ENCODE assay signal across 21 mouse cellular contexts in genomic region chr14:120172844-120173243, GRCm38 (mm10).
DNase-seq lines count a peak whose midpoint lies in the region; ATAC-seq and TF ChIP-seq lines count a peak whose summit lies in the region.
"Had no signal": no experiment of that assay in that cellular context is flagged by ENCODE, and none has a peak within 500 bp of the region (broad histone marks: within the 10 kb centered on the region; RNA-seq: fewer than 3 reads in every experiment).

No protein-coding gene starts in this region.

- TF ChIP-seq POLR2A in limb, embryonic 14.5 days (IDR thresholded peaks at IDR 0.05; ENCODE audit: borderline replicate concordance, extremely low read depth, insufficient read depth, insufficient read length) = no peak

- H3K27me3 ChIP-seq in heart, embryonic 10.5 days (ENCODE audit: insufficient read depth, poor library complexity, severe bottlenecking) = no peaks in the 10 kb centered on the region
- H3K27me3 ChIP-seq in limb, embryonic 14.5 days (ENCODE audit: control insufficient read depth, insufficient read depth, low read length) = no peaks in the 10 kb centered on the region
- H3K27me3 ChIP-seq: hindbrain, embryonic 12.5 days had no signal

- ATAC-seq in limb, embryonic 14.5 days (ENCODE audit: low FRiP score, low read depth) = no peak; the same call in 1 of the 2 replicates
- ATAC-seq: forebrain, embryonic 14.5 days; hindbrain, embryonic 16.5 days; inflammation-experienced regulatory T-cells, adult 6 months; intestine, postnatal 0 days had no signal

- DNase-seq in heart, adult 11 months = peak; percentile 59
- DNase-seq in heart, embryonic 10.5 days (ENCODE audit: low spot score) = no peak
- peak; percentile 27 for DNase-seq in NIH3T3 (ENCODE audit: low read depth)
- peak; percentile 78 for DNase-seq in brain, adult 2 months (ENCODE audit: low read depth, low spot score)
- DNase-seq in limb, embryonic 14.5 days (ENCODE audit: low spot score) = peak; percentile 77
- no peak for DNase-seq in liver
- DNase-seq in lung, postnatal 4 days = no peak
- DNase-seq: adrenal gland, postnatal 10 days; cerebellum, adult 11-12 months; cerebellum, postnatal 10 days; gastrocnemius, adult 2 months; gastrocnemius, postnatal 25 days; heart, postnatal 10 days; heart, postnatal 4 days had no signal

- H3K36me3 ChIP-seq in heart, embryonic 10.5 days = no peaks in the 10 kb centered on the region
- H3K36me3 ChIP-seq in limb, embryonic 14.5 days (ENCODE audit: control insufficient read depth, insufficient read depth, low read length) = no peaks in the 10 kb centered on the region
- H3K36me3 ChIP-seq: forebrain, embryonic 10.5 days; hindbrain, embryonic 12.5 days had no signal

- H3K4me2 ChIP-seq in limb, embryonic 14.5 days (replicated peaks; ENCODE audit: low read depth, low read length, severe bottlenecking) = no peak overlapping the region
- H3K4me2 ChIP-seq: hindbrain, embryonic 12.5 days had no signal

- no peak overlapping the region for H3K9ac ChIP-seq in limb, embryonic 14.5 days (ENCODE audit: low read depth, low read length, severe bottlenecking)
- H3K9ac ChIP-seq: hindbrain, embryonic 12.5 days had no signal

- H3K4me3 ChIP-seq in heart, embryonic 10.5 days = no peak overlapping the region
- H3K4me3 ChIP-seq in limb, embryonic 14.5 days (replicated peaks; ENCODE audit: low read length) = no peak overlapping the region
- H3K4me3 ChIP-seq: erythroblast, embryonic 14.5 days; forebrain, embryonic 10.5 days; gastrocnemius, adult 2 months; hindbrain, embryonic 12.5 days had no signal

- H3K27ac ChIP-seq in heart, embryonic 10.5 days = no peak overlapping the region
- H3K27ac ChIP-seq in limb, embryonic 14.5 days (replicated peaks; ENCODE audit: low read depth, low read length) = no peak overlapping the region
- H3K27ac ChIP-seq: forebrain, embryonic 10.5 days; gastrocnemius, adult 2 months; hindbrain, embryonic 12.5 days had no signal

- WGBS in heart, embryonic 10.5 days = 86% methylated on average over 8 of the region's 8 CpGs
- 45% methylated on average over 8 of the region's 8 CpGs for WGBS in limb, embryonic 14.5 days

- H3K9me3 ChIP-seq in heart, embryonic 10.5 days = no peaks in the 10 kb centered on the region
- H3K9me3 ChIP-seq in limb, embryonic 14.5 days (ENCODE audit: control insufficient read depth, low read length) = no peaks in the 10 kb centered on the region
- H3K9me3 ChIP-seq: forebrain, embryonic 10.5 days; hindbrain, embryonic 12.5 days had no signal

- no peaks in the 10 kb centered on the region for H3K4me1 ChIP-seq in heart, embryonic 10.5 days
- H3K4me1 ChIP-seq in limb, embryonic 14.5 days (ENCODE audit: control insufficient read depth, insufficient read depth, low read length) = peaks cover 15% of the 10 kb centered on the region
- H3K4me1 ChIP-seq: forebrain, embryonic 10.5 days had no signal

Comparison
In these comparisons a context has a peak if more than half of its experiments do, and no peak if none do; other contexts are left out.
1. DNase-seq: peak in heart, adult 11 months (single experiment), NIH3T3 (single experiment), brain, adult 2 months (single experiment) and limb, embryonic 14.5 days (single experiment); none in heart, embryonic 10.5 days (single experiment), liver (single experiment) and lung, postnatal 4 days (0 of 2).